Mouse (Mus musculus) neural tube, embryonic 14.5 days (tissue): Measurements from ENCODE around the gene Mafb. TPM values are rescaled to one million over a fixed set of nuclear protein-coding genes. Genes with fewer than 3 reads are reported as not detected.

Source experiments
- ATAC-seq: fragments of 200-750 bp; cut with Nextera tagmentation; 2 replicates; pipeline ENCODE4 v1.8.0; 2017; ENCODE audit warnings: low read depth, mild to moderate bottlenecking, moderate TSS enrichment, moderate library complexity
- H3K27ac ChIP-seq: fragments of 300-500 bp; sonication (generic); 2 replicates; pipeline ENCODE4 v1.5.1; 2014; ENCODE audit warnings: low read depth, mild to moderate bottlenecking, control low read depth, low read length, moderate library complexity, mixed read lengths
- H3K27me3 ChIP-seq: fragments of 300-500 bp; sonication (generic); 2 replicates; pipeline ENCODE4 v1.6.1; 2014; ENCODE audit warnings: low read length; ENCODE audit not compliant: control insufficient read depth, insufficient read depth
- H3K36me3 ChIP-seq: fragments of 300-500 bp; sonication (generic); 2 replicates; pipeline ENCODE4 v1.6.1; 2014; ENCODE audit warnings: low read length, mixed read lengths; ENCODE audit not compliant: control insufficient read depth, insufficient read depth
- H3K4me1 ChIP-seq: fragments of 300-500 bp; sonication (generic); 2 replicates; pipeline ENCODE4 v1.6.1; 2014; ENCODE audit warnings: low read length; ENCODE audit not compliant: control insufficient read depth, insufficient read depth
- H3K4me2 ChIP-seq: fragments of 300-500 bp; sonication (generic); 2 replicates; pipeline ENCODE4 v1.6.1; 2014; ENCODE audit warnings: mild to moderate bottlenecking, low read depth, low read length, control low read depth
- H3K4me3 ChIP-seq: fragments of 300-500 bp; sonication (generic); 2 replicates; pipeline ENCODE4 v1.5.1; 2014; ENCODE audit warnings: low read depth, low read length, control low read depth, mixed read lengths
- H3K9ac ChIP-seq: fragments of 300-500 bp; sonication (generic); replicated peaks from 2 replicates; pipeline ENCODE4 v1.6.1; 2014; ENCODE audit warnings: low read depth, mild to moderate bottlenecking, control low read depth, low read length, mixed read lengths
- H3K9me3 ChIP-seq: fragments of 300-500 bp; sonication (generic); 2 replicates; pipeline ENCODE4 v1.6.1; 2016; ENCODE audit warnings: low read length; ENCODE audit not compliant: control insufficient read depth
- WGBS: fragments of 180-500 bp; shearing (Covaris S2); extraction: QIAGEN DNeasy Blood & Tissue Kit; methylation state at CpG from one replicate; pipeline ENCODE4 v1.1.7; 2014; 5-methylcytosine and 5-hydroxymethylcytosine counted together
- polyA plus RNA-seq: library from polyadenylated mRNA; unstranded; fragments of >200 nt; fragmentation: Nextera tagmentation; extraction: Ambion mirVana; gene quantifications from 2 replicates; pipeline ENCODE4 v1.2.1, GENCODE M21; 2014

Mafb gene
- polyA plus RNA-seq, 1 experiment from 2014 or later = 16.7 TPM

- Histone ChIP-seq H3K27ac (no peak overlapping the region), H3K4me2 (no peak overlapping the region), H3K27me3 (peaks cover 32% of the 10 kb centered on the region), H3K4me1 (no peaks in the 10 kb centered on the region), H3K9ac (no peak overlapping the region), H3K4me3 (no peak overlapping the region), H3K9me3 (no peaks in the 10 kb centered on the region), H3K36me3 (no peaks in the 10 kb centered on the region)
- WGBS = 19% methylated on average over 4 of the region's 4 CpGs
- ATAC-seq = no peak
These were observed 9.4 kb downstream of the Mafb start for GRCm38 (mm10) chr2:160357442-160357841.

GRCm38 (mm10) chr2:160356132-160356531, 10.7 kb downstream of the Mafb start:
- Histone ChIP-seq H3K27me3 (peaks cover 24% of the 10 kb centered on the region), H3K9ac (no peak overlapping the region), H3K4me1 (no peaks in the 10 kb centered on the region), H3K27ac (no peak overlapping the region), H3K36me3 (no peaks in the 10 kb centered on the region), H3K4me2 (no peak overlapping the region), H3K4me3 (no peak overlapping the region), H3K9me3 (no peaks in the 10 kb centered on the region)
- 62% methylated on average over 5 of the region's 5 CpGs for WGBS
- ATAC-seq = no peak

- WGBS = 65% methylated on average over 2 of the region's 2 CpGs
- Histone ChIP-seq H3K4me1 (no peaks in the 10 kb centered on the region), H3K27me3 (peaks cover 15% of the 10 kb centered on the region), H3K4me2 (no peak overlapping the region), H3K9ac (no peak overlapping the region), H3K9me3 (no peaks in the 10 kb centered on the region), H3K36me3 (no peaks in the 10 kb centered on the region), H3K4me3 (no peak overlapping the region), H3K27ac (no peak overlapping the region)
- ATAC-seq = no peak
These were observed 12.5 kb downstream of the Mafb start for GRCm38 (mm10) chr2:160354319-160354718.

- H3K36me3 ChIP-seq = no peaks in the 10 kb centered on the region
- H3K9ac ChIP-seq = no peak overlapping the region
- 61% methylated on average over 2 of the region's 2 CpGs for WGBS
- H3K4me3 ChIP-seq = no peak overlapping the region
- H3K27me3 ChIP-seq = peaks cover 7% of the 10 kb centered on the region
- ATAC-seq = no peak
- H3K9me3 ChIP-seq = no peaks in the 10 kb centered on the region
- H3K4me2 ChIP-seq = no peak overlapping the region
- H3K27ac ChIP-seq = no peak overlapping the region
- no peaks in the 10 kb centered on the region for H3K4me1 ChIP-seq
These were observed 13.3 kb downstream of the Mafb start for GRCm38 (mm10) chr2:160353581-160353980.

GRCm38 (mm10) chr2:160351038-160351574, 15.8 kb downstream of the Mafb start:
- Histone ChIP-seq H3K27me3 (peaks cover 3% of the 10 kb centered on the region; the same call in 1 of the 2 replicates), H3K27ac (no peak overlapping the region), H3K9ac (no peak overlapping the region), H3K36me3 (no peaks in the 10 kb centered on the region), H3K4me1 (no peaks in the 10 kb centered on the region), H3K4me3 (no peak overlapping the region), H3K4me2 (no peak overlapping the region), H3K9me3 (no peaks in the 10 kb centered on the region)
- whole genome bisulfite sequencing = 18% methylated on average over 8 of the region's 8 CpGs
- ATAC-seq = no peak

- Histone ChIP-seq H3K27me3 (peaks cover 3% of the 10 kb centered on the region; the same call in 1 of the 2 replicates), H3K9ac (no peak overlapping the region), H3K4me1 (no peaks in the 10 kb centered on the region), H3K4me3 (no peak overlapping the region), H3K27ac (no peak overlapping the region), H3K4me2 (no peak overlapping the region), H3K9me3 (no peaks in the 10 kb centered on the region), H3K36me3 (no peaks in the 10 kb centered on the region)
- ATAC-seq = no peak
- 88% methylated on average over 4 of the region's 4 CpGs for WGBS
These were observed 17.3 kb downstream of the Mafb start for GRCm38 (mm10) chr2:160349578-160349977.

- Histone ChIP-seq H3K4me3 (no peak overlapping the region), H3K27me3 (peaks cover 3% of the 10 kb centered on the region; the same call in 1 of the 2 replicates), H3K9ac (no peak overlapping the region), H3K4me1 (no peaks in the 10 kb centered on the region), H3K4me2 (no peak overlapping the region), H3K27ac (no peak overlapping the region), H3K9me3 (no peaks in the 10 kb centered on the region), H3K36me3 (no peaks in the 10 kb centered on the region)
- ATAC-seq = no peak
- 46% methylated on average over 7 of the region's 7 CpGs for WGBS
These were observed 18.1 kb downstream of the Mafb start for GRCm38 (mm10) chr2:160348796-160349195.

GRCm38 (mm10) chr2:160348072-160348604, 18.7 kb downstream of the Mafb start:
- Histone ChIP-seq H3K4me1 (no peaks in the 10 kb centered on the region), H3K27me3 (no peaks in the 10 kb centered on the region), H3K4me3 (no peak overlapping the region), H3K36me3 (no peaks in the 10 kb centered on the region), H3K9ac (no peak overlapping the region), H3K27ac (no peak overlapping the region), H3K9me3 (no peaks in the 10 kb centered on the region), H3K4me2 (no peak overlapping the region)
- WGBS = 66% methylated on average over 4 of the region's 4 CpGs
- ATAC-seq = no peak

- ATAC-seq = no peak
- no peak overlapping the region for H3K9ac ChIP-seq
- H3K4me1 ChIP-seq = no peaks in the 10 kb centered on the region
- H3K36me3 ChIP-seq = no peaks in the 10 kb centered on the region
- H3K27ac ChIP-seq = no peak overlapping the region
- no peak overlapping the region for H3K4me2 ChIP-seq
- H3K27me3 ChIP-seq = no peaks in the 10 kb centered on the region
- no peak overlapping the region for H3K4me3 ChIP-seq
- H3K9me3 ChIP-seq = no peaks in the 10 kb centered on the region
These were observed 21.2 kb downstream of the Mafb start for GRCm38 (mm10) chr2:160345644-160346043.
